Mouse (Mus musculus): ENCODE data around the gene Hmbs.
"Not testable (repeated sequence)": the region's sequence is repeated elsewhere in the genome, so short reads cannot be mapped to it uniquely, and the experiment has no call there.

The Hmbs gene

GRCm38 (mm10) chr9:44345570-44346433 is 1.8 kb upstream of the Hmbs start:
- no peak for DNase-seq (ENCODE audit: low read depth, low spot score)

GRCm38 (mm10) chr9:44343290-44343689 is 738 bp downstream of the Hmbs start:
- DNase-seq (ENCODE audit: low read depth, low spot score), result no peak

- no peak for DNase-seq (ENCODE audit: low read depth, low spot score)
Measured at GRCm38 (mm10) chr9:44342605-44343004, 1.4 kb downstream of the Hmbs start.

DNA sequence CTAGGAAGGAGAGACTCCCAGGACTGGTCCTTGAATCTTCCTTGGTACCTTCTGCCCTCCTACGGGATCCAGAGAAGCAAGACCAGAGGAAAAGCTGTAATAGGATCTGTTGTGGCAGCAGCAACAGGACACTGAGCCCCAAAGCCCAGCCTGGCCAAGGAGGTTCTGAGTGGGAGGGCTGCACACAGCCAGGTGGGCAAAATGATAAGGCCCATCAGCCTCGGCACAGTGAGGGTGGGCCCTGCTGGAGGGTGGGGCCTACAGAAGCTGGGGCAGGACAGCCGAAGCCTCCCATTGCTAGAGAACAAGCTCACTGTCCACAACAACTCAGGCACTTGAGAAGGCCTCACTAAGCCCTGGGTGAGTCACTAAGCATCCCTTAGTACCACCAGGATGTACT is 1.9 kb downstream of the Hmbs start:
- DNase-seq (ENCODE audit: low read depth, low spot score), result no peak

GRCm38 (mm10) chr9:44341487-44341886 is 2.5 kb downstream of the Hmbs start:
- DNase-seq (ENCODE audit: low read depth, low spot score), result no peak

- no peak for DNase-seq (ENCODE audit: low read depth, low spot score)
Measured at GRCm38 (mm10) chr9:44338574-44338973, 5.5 kb downstream of the Hmbs start.

DNA sequence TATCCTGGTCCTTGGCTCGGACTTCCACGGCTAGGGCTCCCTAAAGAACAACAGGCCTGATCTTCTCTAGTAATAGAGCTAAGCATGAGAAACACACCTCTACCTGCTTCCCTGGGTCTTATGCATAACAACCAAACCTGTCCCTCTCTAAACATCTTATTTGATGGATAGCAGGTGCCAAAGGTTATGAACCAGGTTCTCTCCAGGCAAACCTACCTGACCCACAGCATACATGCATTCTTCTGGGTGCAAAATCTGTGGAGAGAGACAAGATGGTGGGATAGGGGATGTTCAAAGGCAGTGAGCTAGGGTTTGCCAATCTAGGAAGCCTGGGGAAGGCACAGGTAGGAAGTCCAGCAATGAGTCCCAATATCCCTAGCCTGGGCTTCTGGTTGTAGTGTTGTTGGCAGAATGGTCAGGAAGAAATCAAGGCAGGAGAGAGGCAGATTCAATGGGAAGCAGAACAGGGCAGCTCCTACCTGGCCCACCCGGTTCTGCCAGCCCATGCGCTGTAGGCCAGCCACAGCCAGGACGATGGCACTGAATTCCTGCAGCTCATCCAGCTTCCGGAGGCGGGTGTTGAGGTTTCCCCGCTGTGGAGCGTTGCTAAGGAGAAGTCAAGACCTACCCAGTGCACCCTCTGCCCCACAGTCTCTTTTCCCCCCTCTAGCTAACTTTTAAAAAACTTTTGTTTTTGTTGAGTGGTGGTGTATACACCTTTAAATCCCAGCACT is 6.4 kb downstream of the Hmbs start:
- DNase-seq (ENCODE audit: low read depth, low spot score), result no peak

GRCm38 (mm10) chr9:44336964-44337363 is 7.1 kb downstream of the Hmbs start:
- no peak for DNase-seq (ENCODE audit: low read depth, low spot score)

DNA sequence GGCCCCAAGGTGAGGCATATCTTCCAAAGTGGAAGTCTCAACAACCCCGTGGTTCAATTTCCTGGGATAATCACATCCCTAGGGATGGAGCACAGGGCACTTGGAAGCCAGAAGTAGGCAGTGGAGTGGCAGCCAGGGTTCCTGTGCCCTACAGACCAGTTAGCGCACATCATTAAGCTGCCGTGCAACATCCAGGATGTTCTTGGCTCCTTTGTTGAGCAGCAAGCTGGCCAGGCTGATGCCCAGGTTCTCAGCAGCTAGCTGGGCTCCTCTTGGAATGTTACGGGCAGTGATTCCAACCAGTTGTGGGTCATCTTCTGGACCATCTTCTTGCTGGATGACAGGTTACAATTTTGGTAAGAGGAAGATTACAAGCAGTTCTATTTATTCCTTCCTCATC is 7.5 kb downstream of the Hmbs start:
- DNase-seq (ENCODE audit: low read depth, low spot score), result not testable (repeated sequence)

DNA sequence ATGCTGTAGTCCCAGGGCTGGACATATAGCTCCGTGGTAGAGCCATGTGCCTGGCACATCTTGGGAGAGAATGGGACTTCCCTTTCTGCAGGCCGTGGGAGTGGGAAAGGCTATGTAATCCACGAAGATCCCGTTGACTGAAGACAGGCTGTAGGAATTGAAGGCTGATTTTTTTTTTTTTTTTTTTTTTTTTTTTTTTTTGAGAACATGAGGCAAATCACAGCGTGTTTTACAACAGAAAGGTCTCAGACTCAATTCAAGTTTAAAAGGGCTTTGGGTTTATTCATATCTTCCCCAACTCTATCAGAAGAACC is 8.0 kb downstream of the Hmbs start:
- DNase-seq (ENCODE audit: low read depth, low spot score), result no peak

GRCm38 (mm10) chr9:44335331-44336092 is 8.5 kb downstream of the Hmbs start:
- DNase-seq (ENCODE audit: low read depth, low spot score), result no peak

GRCm38 (mm10) chr9:44334396-44335330 is 9.4 kb downstream of the Hmbs start, which contains the start of gene H2afx:
Gene H2afx (plus strand): TSS chr9:44334694.
- DNase-seq (ENCODE audit: low read depth, low spot score), result peak; percentile 99

GRCm38 (mm10) chr9:44332918-44333638 is 10.9 kb downstream of the Hmbs start:
- no peak for DNase-seq (ENCODE audit: low read depth, low spot score)

- no peak for DNase-seq (ENCODE audit: low read depth, low spot score)
Measured at GRCm38 (mm10) chr9:44330736-44331135, 13.3 kb downstream of the Hmbs start.

DNA sequence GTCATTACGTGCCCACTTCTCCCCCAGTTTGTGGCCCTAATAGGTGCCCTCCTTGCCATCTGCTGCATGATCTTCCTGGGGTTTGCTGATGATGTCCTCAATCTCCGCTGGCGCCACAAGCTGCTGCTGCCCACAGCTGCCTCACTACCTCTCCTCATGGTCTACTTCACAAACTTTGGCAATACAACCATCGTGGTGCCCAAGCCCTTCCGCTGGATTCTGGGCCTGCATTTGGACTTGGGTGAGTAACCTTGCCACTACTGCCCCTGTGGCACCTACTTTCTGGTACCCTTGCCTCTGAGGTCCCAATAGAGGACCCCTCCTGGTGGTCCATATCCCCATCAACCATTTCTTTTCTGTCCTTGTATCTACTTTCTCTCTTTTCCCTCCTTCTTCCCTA is 16.1 kb downstream of the Hmbs start:
- DNase-seq (ENCODE audit: low read depth, low spot score), result no peak

DNA sequence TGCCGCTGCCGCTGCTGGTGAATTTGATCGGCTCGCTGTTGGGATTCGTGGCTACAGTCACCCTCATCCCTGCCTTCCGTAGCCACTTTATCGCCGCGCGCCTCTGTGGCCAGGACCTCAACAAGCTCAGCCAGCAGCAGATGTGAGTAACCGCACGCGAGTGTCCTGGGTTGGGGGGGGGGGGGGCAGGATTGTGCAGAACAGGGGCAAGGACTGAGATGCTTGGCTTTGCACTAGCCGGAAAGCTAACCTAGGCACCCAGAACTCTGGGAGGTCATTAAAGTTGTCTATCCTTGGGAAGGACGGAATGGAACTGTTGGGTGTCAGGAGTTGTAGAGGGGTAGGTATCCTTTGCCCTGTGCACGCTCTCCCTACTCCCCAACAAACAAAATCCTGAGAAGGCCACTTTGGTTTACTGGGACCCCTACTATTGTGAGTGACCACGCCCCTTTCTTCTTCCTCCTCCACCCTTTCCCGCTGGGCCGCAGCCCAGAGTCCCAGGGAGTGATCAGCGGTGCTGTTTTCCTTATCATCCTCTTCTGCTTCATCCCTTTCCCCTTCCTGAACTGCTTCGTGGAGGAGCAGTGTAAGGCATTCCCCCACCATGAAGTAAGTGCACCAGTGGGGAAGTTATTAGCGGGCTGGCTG is 16.8 kb downstream of the Hmbs start:
- DNase-seq (ENCODE audit: low read depth, low spot score), result no peak

- peak; percentile 83 for DNase-seq (ENCODE audit: low read depth, low spot score)
Measured at GRCm38 (mm10) chr9:44326371-44327063, 17.5 kb downstream of the Hmbs start.

DNA sequence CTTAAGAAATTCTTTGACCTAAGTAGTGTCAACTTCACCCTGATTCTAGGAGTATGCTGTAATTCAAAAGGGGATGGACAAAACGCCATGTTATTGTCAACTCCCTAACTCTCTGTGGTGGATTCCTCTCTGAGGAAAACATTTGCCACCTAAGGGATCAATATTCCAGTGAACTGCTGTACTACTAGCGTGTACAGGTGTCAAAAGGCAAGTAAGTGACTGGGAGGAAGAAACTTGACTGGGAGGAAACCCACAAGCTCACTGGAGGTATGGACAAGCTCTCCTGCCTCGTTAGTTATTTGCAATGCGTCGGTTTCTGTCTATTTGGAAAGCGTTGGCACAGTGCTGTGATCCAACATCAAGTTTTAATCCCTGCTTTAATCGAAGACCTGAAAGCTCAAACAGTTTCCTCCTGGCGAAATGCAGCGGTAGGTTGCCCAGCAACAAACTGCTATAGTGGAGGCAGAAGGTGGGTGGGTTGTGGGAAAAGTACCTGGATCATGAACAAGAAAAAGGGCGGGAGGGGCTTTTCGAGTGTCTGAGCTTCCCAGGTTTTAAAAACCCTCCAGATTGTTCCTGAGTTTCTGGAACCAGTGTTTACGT is 18.2 kb downstream of the Hmbs start, which contains the start of gene Dpagt1:
Dpagt1 (plus strand) TSS at position 252 of the 603 bp plus-strand sequence.
- DNase-seq (ENCODE audit: low read depth, low spot score), result no peak

Data from brain, embryonic 18.5 days (tissue).